Mouse (Mus musculus): ENCODE measurements around the gene Enkur.

The Enkur gene

DNA sequence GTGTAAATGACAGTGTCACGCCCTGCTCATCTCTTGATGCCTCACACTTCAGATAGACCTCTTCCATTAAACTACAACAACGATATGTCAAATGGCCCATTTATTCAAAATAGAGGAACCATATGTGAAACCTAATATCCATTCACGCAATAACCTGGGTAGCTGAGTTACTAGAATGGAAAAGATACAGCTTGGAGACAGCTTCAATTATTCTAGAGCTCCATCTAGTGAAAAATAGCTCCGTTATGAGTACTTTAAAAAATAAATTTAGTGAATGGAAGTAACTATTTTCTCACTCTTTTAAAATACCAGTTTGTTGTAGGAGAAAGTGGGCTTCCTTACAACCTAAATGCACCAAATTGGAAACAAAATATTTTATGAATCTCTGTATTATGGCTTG lies 16.6 kb downstream of the Enkur start:
- DNase-seq (ENCODE audit: low read depth), result peak; percentile 47

DNA sequence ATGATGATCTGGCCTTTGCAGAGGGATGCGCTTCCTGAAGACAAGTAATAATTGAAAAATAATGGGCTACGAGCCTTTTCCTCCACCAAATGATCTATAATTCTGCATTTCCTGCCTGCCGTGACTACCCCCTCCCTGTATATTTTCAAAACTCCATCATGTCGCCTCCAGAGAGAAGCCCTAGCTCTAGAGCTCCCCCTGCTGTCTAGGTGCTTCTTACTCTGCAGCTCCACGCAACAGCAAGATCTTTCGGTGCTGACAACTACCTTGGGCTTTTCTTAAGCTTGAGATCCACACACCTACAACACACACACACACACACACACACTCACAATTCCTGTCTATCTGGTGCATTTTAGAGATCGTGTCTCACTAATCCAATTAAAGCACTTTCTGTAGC lies 17.6 kb downstream of the Enkur start:
- DNase-seq (ENCODE audit: low read depth), result peak; percentile 78

DNA sequence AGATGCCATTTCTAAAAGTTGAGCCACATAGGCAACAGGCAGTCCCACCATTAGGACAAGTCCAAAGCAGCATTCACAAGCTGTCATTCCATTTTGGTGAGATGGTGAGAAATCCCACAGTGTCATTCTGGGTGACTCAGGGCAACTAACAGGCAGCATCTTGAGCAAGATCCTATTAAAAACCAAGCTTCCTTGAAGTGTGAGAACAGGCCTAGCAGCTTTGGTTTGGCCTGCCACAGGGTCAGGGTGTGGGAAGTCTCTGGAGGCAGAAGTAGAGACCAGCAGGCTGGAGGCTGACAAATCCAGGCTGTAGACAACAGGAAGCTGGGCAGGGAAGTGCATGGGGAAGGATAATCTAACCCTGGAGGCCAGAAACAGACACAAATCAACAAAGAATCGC lies 22.4 kb downstream of the Enkur start:
- DNase-seq (ENCODE audit: low read depth), result peak; percentile 22

DNA sequence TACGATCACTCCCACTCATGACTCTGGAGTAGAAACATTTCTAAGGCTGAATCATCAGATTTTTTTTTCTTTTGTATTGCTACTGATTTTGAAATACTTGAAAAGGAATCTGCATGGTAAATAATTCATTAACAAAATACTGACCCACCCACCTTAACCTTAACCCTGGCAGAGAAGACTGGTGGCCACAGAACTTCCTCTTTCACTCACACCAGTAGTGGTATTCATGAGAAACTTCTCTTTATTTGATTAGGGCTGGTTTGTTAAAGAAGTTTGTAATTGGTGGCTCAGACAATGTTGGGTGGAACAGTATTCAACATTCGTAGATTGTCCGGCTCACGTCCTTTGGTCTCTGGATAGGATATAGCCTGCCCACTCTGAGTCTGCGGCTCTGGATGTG lies 26.0 kb downstream of the Enkur start:
- no peak for DNase-seq (ENCODE audit: low read depth)

DNA sequence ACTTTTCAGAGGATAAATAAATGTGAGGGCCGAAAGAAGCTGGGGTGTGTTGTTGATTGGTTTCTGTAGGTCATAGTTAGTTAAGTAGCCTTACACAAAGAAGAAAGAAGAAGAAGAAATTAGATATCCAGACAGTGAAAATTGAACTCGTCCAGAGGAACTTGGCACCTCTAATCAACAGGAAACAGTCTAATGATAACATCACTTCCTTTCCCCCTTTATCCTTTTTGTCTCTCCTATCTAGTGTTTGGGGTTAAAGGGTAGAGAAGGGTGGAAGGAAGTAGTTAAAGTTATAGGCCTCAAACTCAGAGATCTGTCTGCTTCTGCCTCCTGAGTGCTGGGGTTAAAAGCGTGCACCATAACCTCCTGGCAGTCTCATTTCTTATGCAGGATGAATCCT lies 32.4 kb downstream of the Enkur start:
- no peak for DNase-seq (ENCODE audit: low read depth)

DNA sequence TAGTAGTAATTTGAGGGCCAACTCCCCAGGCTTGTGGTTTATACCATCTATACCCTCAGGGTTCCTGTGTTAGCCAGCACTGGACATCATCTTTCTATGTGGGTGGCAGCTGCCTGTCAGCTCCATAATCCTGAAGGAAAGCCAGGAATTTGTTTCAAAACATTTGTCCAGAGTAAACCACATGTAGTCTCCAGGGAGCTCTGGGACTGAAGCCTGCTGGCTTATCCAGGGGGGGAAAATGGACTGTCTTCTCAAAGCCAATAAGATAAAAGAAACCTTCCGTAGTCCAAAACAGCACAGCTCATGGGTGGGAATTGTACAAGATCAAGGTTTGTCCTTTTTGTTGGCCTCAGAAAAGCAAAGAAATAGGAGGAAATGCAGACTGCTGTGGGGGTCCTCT lies 37.2 kb downstream of the Enkur start:
- DNase-seq (ENCODE audit: low read depth), result peak; percentile 68

DNA sequence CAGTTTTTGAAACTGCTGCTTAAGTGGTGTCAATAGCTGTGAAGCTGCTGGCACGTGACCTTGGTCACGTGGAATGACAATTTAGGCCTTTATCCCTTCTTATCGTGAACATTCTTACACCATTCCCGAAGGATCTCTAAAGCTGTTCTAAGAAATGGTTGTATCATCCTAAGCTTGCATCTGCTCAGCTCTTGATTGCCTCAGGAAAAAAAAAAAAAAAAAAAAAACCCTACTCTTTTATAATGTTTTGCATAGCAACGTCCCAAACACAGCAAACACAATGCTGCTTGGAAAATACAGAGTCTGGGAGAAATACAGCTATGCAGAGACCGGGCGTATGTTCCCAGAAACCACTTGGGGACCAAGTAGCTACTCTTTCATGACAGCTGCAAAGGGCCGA lies 40.9 kb downstream of the Enkur start:
- DNase-seq (ENCODE audit: low read depth), result no peak

DNA sequence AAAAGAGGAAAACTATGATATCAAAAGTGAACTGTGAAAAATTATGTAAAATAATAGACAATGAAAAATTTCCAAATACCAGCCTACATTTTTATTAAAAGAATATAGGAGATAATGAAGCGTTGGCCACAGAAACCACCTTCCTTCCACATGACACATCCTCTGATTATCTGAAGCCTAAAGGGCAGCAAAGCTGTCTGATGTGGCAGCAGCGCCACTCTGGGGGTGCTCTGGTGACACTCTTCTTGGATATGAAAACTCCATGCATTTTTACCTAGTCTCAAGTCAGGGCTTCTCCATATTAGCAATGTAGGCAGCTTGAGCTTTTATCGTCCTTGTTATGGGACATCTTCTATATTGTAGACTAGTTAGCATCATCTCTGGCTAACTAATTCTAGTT lies 51.7 kb downstream of the Enkur start:
- no peak for DNase-seq (ENCODE audit: low read depth)

DNA sequence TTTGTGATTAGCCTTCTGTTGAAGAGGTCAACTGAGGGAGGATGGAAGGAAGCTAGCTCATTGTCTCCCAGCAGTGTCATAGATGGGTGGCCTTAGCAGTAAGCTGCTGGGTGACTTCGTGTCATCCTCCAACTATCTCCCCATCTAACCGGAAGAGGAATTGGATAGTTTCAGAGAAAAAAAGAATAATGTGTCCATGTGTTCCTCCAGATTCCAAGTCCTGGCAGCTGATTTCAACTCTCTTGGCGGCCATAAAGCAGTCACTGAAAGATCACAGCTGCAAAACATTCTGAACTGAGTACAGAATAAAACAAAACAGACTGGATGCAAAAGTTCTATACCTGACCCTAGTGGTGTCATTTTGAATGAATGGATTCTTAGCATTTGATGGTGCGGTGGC lies 58.0 kb downstream of the Enkur start:
- peak; percentile 29 for DNase-seq (ENCODE audit: low read depth)

DNA sequence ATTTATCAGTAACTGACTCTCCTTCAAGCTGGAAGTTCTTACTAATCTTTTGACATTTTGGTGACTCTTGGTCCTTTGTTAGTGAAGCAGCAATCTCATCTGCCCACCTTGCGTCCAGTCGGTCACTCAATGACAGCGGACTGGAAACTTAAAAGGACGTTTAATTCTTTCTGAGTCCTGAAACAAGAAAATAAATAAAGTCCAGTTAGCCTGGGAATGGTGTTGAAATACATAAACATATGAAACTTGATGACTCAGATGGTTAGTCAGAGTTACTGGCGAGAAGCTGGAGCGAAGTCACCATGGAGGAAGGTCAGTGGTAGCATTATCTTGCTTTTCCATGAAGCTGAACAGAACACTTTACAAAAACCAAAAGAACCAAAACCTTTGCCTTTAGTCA lies 58.7 kb downstream of the Enkur start:
- DNase-seq (ENCODE audit: low read depth), result peak; percentile 80

DNA sequence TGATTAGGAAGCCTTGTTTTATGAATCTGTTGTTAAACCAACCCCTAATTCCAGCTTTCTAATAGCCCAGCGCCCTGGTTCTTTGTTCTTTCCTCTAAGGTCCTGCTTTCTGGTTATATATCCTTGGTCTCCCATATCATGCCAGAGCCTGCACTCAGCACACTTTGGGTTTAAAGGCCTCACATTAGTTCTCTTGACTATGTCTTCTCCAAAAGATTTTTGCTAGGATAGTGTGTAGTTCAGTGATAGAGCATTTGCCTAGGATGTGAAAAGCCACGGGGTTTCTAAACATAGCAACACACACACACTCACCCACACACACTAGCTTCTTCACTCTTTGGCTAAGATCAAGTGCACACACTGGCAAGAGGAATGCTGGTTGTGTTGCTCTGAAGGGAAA lies 62.5 kb downstream of the Enkur start:
- DNase-seq (ENCODE audit: low read depth), result no peak

DNA sequence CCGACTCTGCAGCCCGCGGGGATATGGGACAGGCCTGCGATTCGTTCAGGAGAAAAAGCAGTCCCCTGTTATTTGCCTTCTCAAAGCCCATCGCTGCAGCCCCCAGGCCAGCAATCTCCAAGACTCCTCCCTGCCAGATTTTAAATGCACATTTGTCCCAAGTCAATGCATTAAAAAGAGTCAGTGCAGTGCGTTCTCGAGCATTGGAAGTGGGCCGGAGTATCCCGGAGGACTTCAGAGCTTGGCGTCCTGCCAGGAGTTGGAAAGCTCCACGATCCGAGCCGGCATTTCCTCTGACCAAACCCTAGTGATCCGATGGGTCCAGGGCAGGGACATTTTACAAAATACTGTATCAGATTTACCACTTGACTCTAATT lies 63.0 kb downstream of the Enkur start:
- peak; percentile 78 for DNase-seq (ENCODE audit: low read depth)

DNA sequence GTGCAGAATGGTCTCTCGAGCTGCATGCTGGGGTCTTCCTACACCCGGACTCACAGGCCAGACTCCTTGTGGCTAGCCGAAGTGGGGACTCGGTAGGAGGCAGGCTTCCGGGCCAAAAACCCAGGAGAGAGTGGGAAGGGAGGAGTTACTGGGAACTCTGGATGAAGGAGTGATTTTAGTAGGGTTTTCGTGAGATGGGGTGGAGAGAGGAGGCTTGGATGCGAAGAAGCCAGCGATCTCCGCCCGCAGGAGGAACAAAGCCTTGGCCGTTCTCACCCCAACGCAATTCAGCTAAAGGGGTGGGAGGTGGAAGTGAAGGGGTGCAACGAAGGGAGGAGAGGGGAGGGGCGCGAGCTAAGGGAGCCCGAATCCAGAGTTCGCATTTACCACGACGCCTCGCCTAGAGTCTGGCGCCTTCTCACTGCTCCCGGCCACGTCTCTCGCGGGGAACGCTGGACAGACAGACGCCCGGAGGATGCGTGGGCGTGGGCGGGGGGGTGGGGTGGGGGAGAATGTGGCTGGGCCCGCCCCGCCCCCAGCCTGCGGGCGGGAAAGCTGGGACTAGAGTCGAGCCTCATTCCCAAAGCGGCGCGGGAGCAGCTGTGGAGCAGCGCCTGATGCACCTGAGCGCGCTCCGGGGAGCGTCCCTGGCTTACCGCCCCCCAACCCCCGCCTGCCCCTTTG lies 63.5 kb downstream of the Enkur start:
- peak; percentile 50 for DNase-seq (ENCODE audit: low read depth)

DNA sequence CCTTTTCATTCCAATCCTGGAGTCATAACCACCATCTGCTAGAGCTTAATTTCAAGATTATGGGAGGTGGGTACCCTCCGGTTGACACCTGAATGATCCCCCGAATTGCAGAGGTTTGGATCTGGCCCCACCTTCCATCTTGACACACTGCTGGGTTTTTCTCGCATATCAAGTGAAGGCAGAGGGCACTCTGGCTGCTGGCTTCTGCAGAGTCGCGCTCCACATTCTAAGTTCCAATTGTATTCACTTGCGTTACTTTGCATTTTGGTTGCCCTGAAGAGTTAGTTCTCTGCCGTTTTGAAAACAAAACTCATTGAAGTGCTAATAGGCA lies 64.0 kb downstream of the Enkur start:
- no peak for DNase-seq (ENCODE audit: low read depth)
